Mouse (Mus musculus) cortical plate, adult 2 months (tissue): ENCODE measurements around the gene Elp6.

Experiments used
- CTCF ChIP-seq: fragments of 200-500 bp; IDR thresholded peaks from 2 replicates; pipeline ENCODE4 v1.5.1; 2011; ENCODE audit warnings: mild to moderate bottlenecking, control low read depth, low read length; ENCODE audit not compliant: insufficient read depth; ENCODE audit errors: extremely low read depth
- POLR2A ChIP-seq: fragments of 200-500 bp; IDR thresholded peaks from 2 replicates; pipeline ENCODE4 v1.6.1; 2011; ENCODE audit warnings: mild to moderate bottlenecking, low read length, control low read depth; ENCODE audit not compliant: insufficient read depth; ENCODE audit errors: extremely low read depth

DNA sequence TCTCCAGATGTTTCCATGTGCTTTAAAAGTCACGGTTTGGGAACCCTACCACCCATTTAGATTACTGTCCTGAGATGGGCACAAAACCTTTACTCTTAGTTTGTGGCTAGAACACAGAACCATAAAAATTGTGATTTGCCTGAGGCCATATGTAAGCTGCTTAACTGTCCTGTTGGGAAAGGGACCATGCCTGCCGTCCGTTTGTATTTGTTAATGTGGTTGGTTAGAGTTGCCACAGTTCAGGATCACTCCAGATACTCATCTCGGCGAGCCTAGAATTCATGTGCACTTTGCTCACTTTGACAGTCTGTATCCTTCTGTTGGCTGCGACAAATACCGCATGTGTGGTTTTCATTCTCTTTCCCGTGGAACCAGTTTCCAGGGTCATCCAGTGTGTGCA, 29.9 kb downstream of the Elp6 start:
- TF ChIP-seq CTCF (no peak), POLR2A (no peak)
